Mouse (Mus musculus) lung, adult 2 months (tissue): ENCODE results near the gene Gh.

Experiments used
- CTCF ChIP-seq: fragments of 200-500 bp; IDR thresholded peaks from 2 replicates; pipeline ENCODE4 v1.5.1; 2011; ENCODE audit warnings: mild to moderate bottlenecking, low read length, control low read depth; ENCODE audit not compliant: insufficient read depth
- POLR2A ChIP-seq: fragments of 200-500 bp; IDR thresholded peaks from 2 replicates; pipeline ENCODE4 v1.6.1; 2011; ENCODE audit warnings: low read depth, mild to moderate bottlenecking, control low read depth, low read length, borderline replicate concordance; ENCODE audit errors: extremely low read depth

DNA sequence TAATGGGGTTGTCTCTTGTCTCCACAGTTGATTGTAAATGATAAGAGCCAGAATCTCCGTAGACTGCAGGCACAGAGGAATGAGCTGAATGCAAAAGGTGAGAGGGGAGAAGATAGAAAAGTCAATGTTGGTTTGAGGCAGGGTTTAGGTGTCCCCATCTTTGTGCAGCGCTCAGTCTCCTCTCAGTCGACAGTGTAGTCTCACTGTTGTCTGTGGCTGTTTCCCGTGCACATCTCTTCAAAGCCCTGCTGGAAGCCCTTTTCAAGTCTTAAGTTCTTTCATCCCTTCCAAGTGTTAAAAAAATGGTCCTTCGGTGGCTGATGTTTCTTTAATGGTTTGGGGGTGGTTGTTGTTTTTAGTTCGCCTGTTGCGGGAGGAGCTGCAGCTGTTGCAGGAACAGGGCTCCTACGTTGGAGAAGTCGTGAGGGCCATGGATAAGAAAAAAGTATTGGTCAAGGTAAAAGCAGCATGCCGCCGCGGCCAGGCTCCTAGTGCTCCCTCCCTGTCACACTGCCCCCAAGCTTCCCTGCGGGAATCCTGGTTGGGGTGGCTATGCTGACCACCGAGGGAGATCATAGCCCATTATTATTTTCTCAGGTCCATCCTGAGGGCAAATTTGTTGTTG is 40.7 kb downstream of the Gh start:
- TF ChIP-seq CTCF, result no peak
- TF ChIP-seq POLR2A, result no peak
